Mouse (Mus musculus): Measurements from ENCODE around the gene Fam13c. TPM values are rescaled to one million over a fixed set of nuclear protein-coding genes. Genes with fewer than 3 reads are reported as not detected.

The Fam13c gene
- polyA plus RNA-seq, 1 experiment from 2014 or later: 6.7 TPM

- Histone ChIP-seq H3K4me3 (ENCODE audit: low read length) (no peak overlapping the region), H3K4me2 (replicated peaks; ENCODE audit: low read depth, low read length) (no peak overlapping the region), H3K36me3 (ENCODE audit: insufficient read depth, low read length) (no peaks in the 10 kb centered on the region), H3K27me3 (ENCODE audit: insufficient read depth, low read length) (no peaks in the 10 kb centered on the region), H3K27ac (ENCODE audit: low read length) (peak overlapping the region; percentile 29; the same call in 1 of the 2 replicates), H3K9me3 (ENCODE audit: low read length) (no peaks in the 10 kb centered on the region), H3K4me1 (ENCODE audit: insufficient read depth, low read length) (peaks cover 14% of the 10 kb centered on the region), H3K9ac (replicated peaks; ENCODE audit: low read length) (no peak overlapping the region)
- ATAC-seq (ENCODE audit: low FRiP score, low TSS enrichment): no peak
- 45% methylated on average over 2 of the region's 2 CpGs for WGBS
Observed at GRCm38 (mm10) chr10:70494441-70494840, 54.2 kb downstream of the Fam13c start.

GRCm38 (mm10) chr10:70495106-70496104 is 55.1 kb downstream of the Fam13c start:
- Histone ChIP-seq H3K4me3 (ENCODE audit: low read length) (no peak overlapping the region), H3K27ac (ENCODE audit: low read length) (0 out of 2 replicates have a peak overlapping the region, but pooled peaks have one; percentile 13), H3K36me3 (ENCODE audit: insufficient read depth, low read length) (no peaks in the 10 kb centered on the region), H3K9ac (replicated peaks; ENCODE audit: low read length) (no peak overlapping the region), H3K9me3 (ENCODE audit: low read length) (no peaks in the 10 kb centered on the region), H3K4me2 (replicated peaks; ENCODE audit: low read depth, low read length) (no peak overlapping the region), H3K4me1 (ENCODE audit: insufficient read depth, low read length) (peaks cover 14% of the 10 kb centered on the region), H3K27me3 (ENCODE audit: insufficient read depth, low read length) (no peaks in the 10 kb centered on the region)
- ATAC-seq (ENCODE audit: low FRiP score, low TSS enrichment): no peak
- WGBS: 74% methylated on average over 4 of the region's 4 CpGs

- H3K27ac ChIP-seq (ENCODE audit: low read length): no peak overlapping the region
- H3K36me3 ChIP-seq (ENCODE audit: insufficient read depth, low read length): no peaks in the 10 kb centered on the region
- no peaks in the 10 kb centered on the region for H3K27me3 ChIP-seq (ENCODE audit: insufficient read depth, low read length)
- no peak overlapping the region for H3K9ac ChIP-seq (replicated peaks; ENCODE audit: low read length)
- no peak for ATAC-seq (ENCODE audit: low FRiP score, low TSS enrichment)
- H3K4me3 ChIP-seq (ENCODE audit: low read length): no peak overlapping the region
- H3K9me3 ChIP-seq (ENCODE audit: low read length): no peaks in the 10 kb centered on the region
- H3K4me2 ChIP-seq (replicated peaks; ENCODE audit: low read depth, low read length): no peak overlapping the region
- H3K4me1 ChIP-seq (ENCODE audit: insufficient read depth, low read length): peaks cover 14% of the 10 kb centered on the region
Observed at GRCm38 (mm10) chr10:70496938-70497337, 56.7 kb downstream of the Fam13c start.

GRCm38 (mm10) chr10:70498328-70498727 is 58.0 kb downstream of the Fam13c start:
- Histone ChIP-seq H3K4me3 (ENCODE audit: low read length) (no peak overlapping the region), H3K27ac (ENCODE audit: low read length) (no peak overlapping the region), H3K9ac (replicated peaks; ENCODE audit: low read length) (no peak overlapping the region), H3K36me3 (ENCODE audit: insufficient read depth, low read length) (no peaks in the 10 kb centered on the region), H3K4me2 (replicated peaks; ENCODE audit: low read depth, low read length) (no peak overlapping the region), H3K27me3 (ENCODE audit: insufficient read depth, low read length) (no peaks in the 10 kb centered on the region), H3K9me3 (ENCODE audit: low read length) (no peaks in the 10 kb centered on the region), H3K4me1 (ENCODE audit: insufficient read depth, low read length) (peaks cover 14% of the 10 kb centered on the region)
- no peak for ATAC-seq (ENCODE audit: low FRiP score, low TSS enrichment)
- WGBS: 64% methylated on average over 2 of the region's 2 CpGs

GRCm38 (mm10) chr10:70499246-70499645 is 59.0 kb downstream of the Fam13c start:
- Histone ChIP-seq H3K4me3 (ENCODE audit: low read length) (no peak overlapping the region), H3K9ac (replicated peaks; ENCODE audit: low read length) (no peak overlapping the region), H3K4me1 (ENCODE audit: insufficient read depth, low read length) (peaks cover 11% of the 10 kb centered on the region), H3K27me3 (ENCODE audit: insufficient read depth, low read length) (no peaks in the 10 kb centered on the region), H3K27ac (ENCODE audit: low read length) (no peak overlapping the region), H3K36me3 (ENCODE audit: insufficient read depth, low read length) (no peaks in the 10 kb centered on the region), H3K9me3 (ENCODE audit: low read length) (no peaks in the 10 kb centered on the region), H3K4me2 (replicated peaks; ENCODE audit: low read depth, low read length) (no peak overlapping the region)
- 74% methylated on average over 13 of the region's 13 CpGs for WGBS
- no peak for ATAC-seq (ENCODE audit: low FRiP score, low TSS enrichment)

- Histone ChIP-seq H3K4me3 (ENCODE audit: low read length) (no peak overlapping the region), H3K9ac (replicated peaks; ENCODE audit: low read length) (no peak overlapping the region), H3K4me2 (replicated peaks; ENCODE audit: low read depth, low read length) (no peak overlapping the region), H3K9me3 (ENCODE audit: low read length) (peaks cover 5% of the 10 kb centered on the region), H3K4me1 (ENCODE audit: insufficient read depth, low read length) (peaks cover 6% of the 10 kb centered on the region; the same call in 1 of the 2 replicates), H3K27ac (ENCODE audit: low read length) (no peak overlapping the region), H3K36me3 (ENCODE audit: insufficient read depth, low read length) (no peaks in the 10 kb centered on the region), H3K27me3 (ENCODE audit: insufficient read depth, low read length) (no peaks in the 10 kb centered on the region)
- WGBS: 89% methylated on average over 15 of the region's 15 CpGs
- ATAC-seq (ENCODE audit: low FRiP score, low TSS enrichment): no peak
Observed at GRCm38 (mm10) chr10:70504871-70505270, 64.6 kb downstream of the Fam13c start.

GRCm38 (mm10) chr10:70505395-70505794 is 65.1 kb downstream of the Fam13c start:
- no peak overlapping the region for H3K9ac ChIP-seq (replicated peaks; ENCODE audit: low read length)
- no peaks in the 10 kb centered on the region for H3K27me3 ChIP-seq (ENCODE audit: insufficient read depth, low read length)
- no peak overlapping the region for H3K4me3 ChIP-seq (ENCODE audit: low read length)
- no peaks in the 10 kb centered on the region for H3K36me3 ChIP-seq (ENCODE audit: insufficient read depth, low read length)
- peaks cover 5% of the 10 kb centered on the region for H3K9me3 ChIP-seq (ENCODE audit: low read length)
- ATAC-seq (ENCODE audit: low FRiP score, low TSS enrichment): no peak; the same call in 1 of the 2 replicates
- peaks cover 6% of the 10 kb centered on the region; the same call in 1 of the 2 replicates for H3K4me1 ChIP-seq (ENCODE audit: insufficient read depth, low read length)
- no peak overlapping the region for H3K27ac ChIP-seq (ENCODE audit: low read length)
- no peak overlapping the region for H3K4me2 ChIP-seq (replicated peaks; ENCODE audit: low read depth, low read length)

GRCm38 (mm10) chr10:70505842-70506241 is 65.6 kb downstream of the Fam13c start:
- 66% methylated on average over 5 of the region's 5 CpGs for WGBS
- peaks cover 5% of the 10 kb centered on the region for H3K9me3 ChIP-seq (ENCODE audit: low read length)
- H3K4me2 ChIP-seq (replicated peaks; ENCODE audit: low read depth, low read length): no peak overlapping the region
- no peak overlapping the region for H3K9ac ChIP-seq (replicated peaks; ENCODE audit: low read length)
- H3K27me3 ChIP-seq (ENCODE audit: insufficient read depth, low read length): no peaks in the 10 kb centered on the region
- peaks cover 6% of the 10 kb centered on the region; the same call in 1 of the 2 replicates for H3K4me1 ChIP-seq (ENCODE audit: insufficient read depth, low read length)
- no peak overlapping the region for H3K27ac ChIP-seq (ENCODE audit: low read length)
- H3K4me3 ChIP-seq (ENCODE audit: low read length): no peak overlapping the region
- H3K36me3 ChIP-seq (ENCODE audit: insufficient read depth, low read length): no peaks in the 10 kb centered on the region
- ATAC-seq (ENCODE audit: low FRiP score, low TSS enrichment): no peak

GRCm38 (mm10) chr10:70506499-70507168 is 66.4 kb downstream of the Fam13c start:
- no peak overlapping the region for H3K4me3 ChIP-seq (ENCODE audit: low read length)
- WGBS: 61% methylated on average over 15 of the region's 15 CpGs
- no peaks in the 10 kb centered on the region for H3K36me3 ChIP-seq (ENCODE audit: insufficient read depth, low read length)
- H3K9ac ChIP-seq (replicated peaks; ENCODE audit: low read length): no peak overlapping the region
- ATAC-seq (ENCODE audit: low FRiP score, low TSS enrichment): no peak
- H3K4me1 ChIP-seq (ENCODE audit: insufficient read depth, low read length): peaks cover 6% of the 10 kb centered on the region; the same call in 1 of the 2 replicates
- peaks cover 5% of the 10 kb centered on the region for H3K9me3 ChIP-seq (ENCODE audit: low read length)
- no peak overlapping the region for H3K4me2 ChIP-seq (replicated peaks; ENCODE audit: low read depth, low read length)
- H3K27ac ChIP-seq (ENCODE audit: low read length): no peak overlapping the region
- no peaks in the 10 kb centered on the region for H3K27me3 ChIP-seq (ENCODE audit: insufficient read depth, low read length)

Measured in kidney, embryonic 16.5 days (tissue).